Mouse (Mus musculus) liver, adult (tissue): ENCODE results near the gene Phtf2.

Experiments
- GATA4 ChIP-seq: IDR thresholded peaks from 2 replicates; pipeline ENCODE4 v1.6.1; 2014; ENCODE audit warnings: mild to moderate bottlenecking, low read length; ENCODE audit not compliant: insufficient replicate concordance

The Phtf2 gene

GRCm38 (mm10) chr5:20753096-20753495 is 128.8 kb downstream of the Phtf2 start:
- TF ChIP-seq GATA4: no peak

- TF ChIP-seq GATA4: no peak
These were observed 130.2 kb downstream of the Phtf2 start for GRCm38 (mm10) chr5:20751696-20752095.

GRCm38 (mm10) chr5:20751000-20751399 is 130.9 kb downstream of the Phtf2 start:
- TF ChIP-seq GATA4: no peak

GRCm38 (mm10) chr5:20749535-20749934 is 132.4 kb downstream of the Phtf2 start:
- TF ChIP-seq GATA4: no peak

GRCm38 (mm10) chr5:20748856-20749255 is 133.1 kb downstream of the Phtf2 start:
- no peak for TF ChIP-seq GATA4

GRCm38 (mm10) chr5:20748142-20748541 is 133.8 kb downstream of the Phtf2 start:
- no peak for TF ChIP-seq GATA4

GRCm38 (mm10) chr5:20741936-20742335 is 140.0 kb downstream of the Phtf2 start:
- no peak for TF ChIP-seq GATA4

- no peak for TF ChIP-seq GATA4
These were observed 140.7 kb downstream of the Phtf2 start for GRCm38 (mm10) chr5:20741193-20741592.

GRCm38 (mm10) chr5:20738795-20739194 is 143.1 kb downstream of the Phtf2 start:
- TF ChIP-seq GATA4: no peak

- no peak for TF ChIP-seq GATA4
These were observed 161.6 kb downstream of the Phtf2 start for GRCm38 (mm10) chr5:20720201-20720900.
